Mouse (Mus musculus): Measurements from ENCODE around the gene Zfp292. TPM values are rescaled to one million over a fixed set of nuclear protein-coding genes. Genes with fewer than 3 reads are reported as not detected.
A peak's percentile ranks its signal among the peaks of the same experiment; 100 is the strongest.
"Not testable (repeated sequence)": the region's sequence is repeated elsewhere in the genome, so short reads cannot be mapped to it uniquely, and the experiment has no call there.

The Zfp292 gene
- polyA plus RNA-seq, 1 experiment from 2014 or later, result 40.1 TPM

GRCm38 (mm10) chr4:34905396-34905795, 22.6 kb upstream of the Zfp292 start:
- H3K9ac ChIP-seq (ENCODE audit: low read length), result no peak overlapping the region
- H3K4me2 ChIP-seq, result no peak overlapping the region
- H3K36me3 ChIP-seq (ENCODE audit: control insufficient read depth, insufficient read depth, low read length), result no peaks in the 10 kb centered on the region
- no peak for ATAC-seq (ENCODE audit: low FRiP score)
- no peak overlapping the region for H3K27ac ChIP-seq (ENCODE audit: low read depth, low read length)
- no peaks in the 10 kb centered on the region for H3K4me1 ChIP-seq (ENCODE audit: control insufficient read depth, insufficient read depth, low read length)
- no peaks in the 10 kb centered on the region for H3K27me3 ChIP-seq (ENCODE audit: control insufficient read depth, insufficient read depth, low read length)
- no peak for DNase-seq (ENCODE audit: low spot score, missing footprints)
- no peak overlapping the region for H3K4me3 ChIP-seq (ENCODE audit: low read depth, low read length)
- no peaks in the 10 kb centered on the region for H3K9me3 ChIP-seq (ENCODE audit: control insufficient read depth, low read length)
- 63% methylated on average over 5 of the region's 5 CpGs for WGBS

GRCm38 (mm10) chr4:34901582-34901981, 18.8 kb upstream of the Zfp292 start:
- not testable (repeated sequence) for H3K4me1 ChIP-seq (ENCODE audit: control insufficient read depth, insufficient read depth, low read length); H3K4me2 ChIP-seq; DNase-seq (ENCODE audit: low spot score, missing footprints); H3K36me3 ChIP-seq (ENCODE audit: control insufficient read depth, insufficient read depth, low read length); H3K27me3 ChIP-seq (ENCODE audit: control insufficient read depth, insufficient read depth, low read length); ATAC-seq (ENCODE audit: low FRiP score); H3K4me3 ChIP-seq (ENCODE audit: low read depth, low read length); H3K9ac ChIP-seq (ENCODE audit: low read length); H3K27ac ChIP-seq (ENCODE audit: low read depth, low read length); H3K9me3 ChIP-seq (ENCODE audit: control insufficient read depth, low read length)
- 71% methylated on average over 3 of the region's 3 CpGs for WGBS

DNA sequence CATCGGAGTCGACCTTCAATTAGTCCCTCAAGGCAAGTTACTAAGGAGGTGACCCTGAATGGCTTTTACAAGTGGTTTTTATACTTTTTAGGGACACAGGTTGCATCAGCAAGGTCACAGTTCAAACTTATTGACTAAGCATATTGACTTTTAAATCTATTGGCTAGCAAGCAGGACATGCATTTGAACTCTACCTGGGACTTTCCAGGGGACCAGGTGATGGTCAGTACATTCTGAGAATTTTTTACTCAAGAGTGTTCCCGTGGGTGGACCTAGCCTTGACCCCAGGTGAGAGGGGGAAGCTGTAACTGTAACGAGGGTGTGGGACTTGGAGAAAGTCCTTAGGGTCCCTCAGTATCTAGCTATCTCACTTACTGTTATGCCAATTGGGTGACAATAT, 18.4 kb upstream of the Zfp292 start:
- H3K4me1 ChIP-seq (ENCODE audit: control insufficient read depth, insufficient read depth, low read length), result no peaks in the 10 kb centered on the region
- 77% methylated on average over 4 of the region's 4 CpGs for WGBS
- H3K9ac ChIP-seq (ENCODE audit: low read length), result no peak overlapping the region
- H3K4me2 ChIP-seq, result no peak overlapping the region
- no peak overlapping the region for H3K4me3 ChIP-seq (ENCODE audit: low read depth, low read length)
- no peaks in the 10 kb centered on the region for H3K36me3 ChIP-seq (ENCODE audit: control insufficient read depth, insufficient read depth, low read length)
- H3K27me3 ChIP-seq (ENCODE audit: control insufficient read depth, insufficient read depth, low read length), result no peaks in the 10 kb centered on the region
- H3K9me3 ChIP-seq (ENCODE audit: control insufficient read depth, low read length), result no peaks in the 10 kb centered on the region
- ATAC-seq (ENCODE audit: low FRiP score) (no peak), DNase-seq (ENCODE audit: low spot score, missing footprints) (no peak)
- H3K27ac ChIP-seq (ENCODE audit: low read depth, low read length), result no peak overlapping the region

- H3K27ac ChIP-seq (ENCODE audit: low read depth, low read length), result no peak overlapping the region
- H3K4me2 ChIP-seq, result no peak overlapping the region
- ATAC-seq (ENCODE audit: low FRiP score) (no peak), DNase-seq (ENCODE audit: low spot score, missing footprints) (no peak)
- H3K27me3 ChIP-seq (ENCODE audit: control insufficient read depth, insufficient read depth, low read length), result no peaks in the 10 kb centered on the region
- no peaks in the 10 kb centered on the region for H3K36me3 ChIP-seq (ENCODE audit: control insufficient read depth, insufficient read depth, low read length)
- H3K4me3 ChIP-seq (ENCODE audit: low read depth, low read length), result no peak overlapping the region
- 52% methylated on average over 9 of the region's 9 CpGs for WGBS
- H3K4me1 ChIP-seq (ENCODE audit: control insufficient read depth, insufficient read depth, low read length), result no peaks in the 10 kb centered on the region
- H3K9ac ChIP-seq (ENCODE audit: low read length), result no peak overlapping the region
- no peaks in the 10 kb centered on the region for H3K9me3 ChIP-seq (ENCODE audit: control insufficient read depth, low read length)
These were observed 17.4 kb upstream of the Zfp292 start for GRCm38 (mm10) chr4:34900155-34900554.

GRCm38 (mm10) chr4:34899322-34899721, 16.6 kb upstream of the Zfp292 start:
- Histone ChIP-seq H3K27ac (ENCODE audit: low read depth, low read length) (no peak overlapping the region), H3K4me3 (ENCODE audit: low read depth, low read length) (no peak overlapping the region), H3K4me1 (ENCODE audit: control insufficient read depth, insufficient read depth, low read length) (no peaks in the 10 kb centered on the region), H3K9me3 (ENCODE audit: control insufficient read depth, low read length) (no peaks in the 10 kb centered on the region), H3K9ac (ENCODE audit: low read length) (no peak overlapping the region), H3K36me3 (ENCODE audit: control insufficient read depth, insufficient read depth, low read length) (no peaks in the 10 kb centered on the region), H3K4me2 (no peak overlapping the region), H3K27me3 (ENCODE audit: control insufficient read depth, insufficient read depth, low read length) (no peaks in the 10 kb centered on the region)
- WGBS, result 97% methylated on average over 1 of the region's 1 CpGs
- DNase-seq (ENCODE audit: low spot score, missing footprints), result peak; percentile 57
- ATAC-seq (ENCODE audit: low FRiP score), result no peak

DNA sequence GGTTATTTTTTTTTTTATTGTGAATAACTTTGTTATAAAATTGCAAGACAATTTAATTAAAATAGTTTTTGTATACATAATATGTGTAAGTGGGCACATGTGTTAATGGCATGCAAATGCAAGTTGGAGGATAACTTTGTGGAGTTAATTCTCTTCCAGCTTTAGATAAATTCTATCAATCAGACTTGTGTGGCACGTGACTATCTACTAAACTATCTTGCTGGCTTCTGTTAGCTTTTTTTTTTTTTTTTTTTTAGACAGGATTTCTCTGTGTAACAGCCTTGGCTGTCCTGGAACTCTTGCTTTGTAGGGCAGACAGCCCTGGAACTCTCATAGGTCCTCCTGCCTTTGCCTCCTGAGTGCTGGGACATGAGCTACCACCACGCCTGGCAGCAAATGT, 15.7 kb upstream of the Zfp292 start:
- WGBS, result 72% methylated on average over 2 of the region's 2 CpGs
- Histone ChIP-seq H3K4me2 (no peak overlapping the region), H3K27ac (ENCODE audit: low read depth, low read length) (no peak overlapping the region), H3K27me3 (ENCODE audit: control insufficient read depth, insufficient read depth, low read length) (no peaks in the 10 kb centered on the region), H3K4me3 (ENCODE audit: low read depth, low read length) (no peak overlapping the region), H3K9ac (ENCODE audit: low read length) (no peak overlapping the region), H3K4me1 (ENCODE audit: control insufficient read depth, insufficient read depth, low read length) (no peaks in the 10 kb centered on the region), H3K36me3 (ENCODE audit: control insufficient read depth, insufficient read depth, low read length) (no peaks in the 10 kb centered on the region), H3K9me3 (ENCODE audit: control insufficient read depth, low read length) (no peaks in the 10 kb centered on the region)
- DNase-seq (ENCODE audit: low spot score, missing footprints), result peak; percentile 23
- no peak for ATAC-seq (ENCODE audit: low FRiP score)

GRCm38 (mm10) chr4:34893479-34893878, 10.7 kb upstream of the Zfp292 start, which contains the start of gene Cga:
Gene Cga, plus strand, starts transcription at chr4:34893779.
- 83% methylated on average over 1 of the region's 1 CpGs for WGBS
- Histone ChIP-seq H3K4me2 (no peak within 1 kb of the TSS), H3K9me3 (ENCODE audit: control insufficient read depth, low read length) (no peaks in the 10 kb centered on the region), H3K36me3 (ENCODE audit: control insufficient read depth, insufficient read depth, low read length) (no peaks in the 10 kb centered on the region), H3K9ac (ENCODE audit: low read length) (no peak within 1 kb of the TSS), H3K4me3 (ENCODE audit: low read depth, low read length) (no peak within 1 kb of the TSS), H3K27me3 (ENCODE audit: control insufficient read depth, insufficient read depth, low read length) (peaks cover 4% of the 10 kb centered on the region; the same call in 1 of the 2 replicates), H3K4me1 (ENCODE audit: control insufficient read depth, insufficient read depth, low read length) (no peaks in the 10 kb centered on the region), H3K27ac (ENCODE audit: low read depth, low read length) (no peak within 1 kb of the TSS)
- DNase-seq (ENCODE audit: low spot score, missing footprints), result no peak
- no peak for ATAC-seq (ENCODE audit: low FRiP score)

GRCm38 (mm10) chr4:34889812-34890185, 7.0 kb upstream of the Zfp292 start:
- peaks cover 4% of the 10 kb centered on the region; the same call in 1 of the 2 replicates for H3K27me3 ChIP-seq (ENCODE audit: control insufficient read depth, insufficient read depth, low read length)
- H3K4me3 ChIP-seq (ENCODE audit: low read depth, low read length), result no peak overlapping the region
- H3K27ac ChIP-seq (ENCODE audit: low read depth, low read length), result no peak overlapping the region
- no peaks in the 10 kb centered on the region for H3K4me1 ChIP-seq (ENCODE audit: control insufficient read depth, insufficient read depth, low read length)
- no peak for DNase-seq (ENCODE audit: low spot score, missing footprints)
- no peak overlapping the region for H3K9ac ChIP-seq (ENCODE audit: low read length)
- H3K9me3 ChIP-seq (ENCODE audit: control insufficient read depth, low read length), result no peaks in the 10 kb centered on the region
- no peak for ATAC-seq (ENCODE audit: low FRiP score)
- WGBS, result 18% methylated on average over 2 of the region's 2 CpGs
- H3K36me3 ChIP-seq (ENCODE audit: control insufficient read depth, insufficient read depth, low read length), result no peaks in the 10 kb centered on the region
- H3K4me2 ChIP-seq, result no peak overlapping the region

GRCm38 (mm10) chr4:34889101-34889811, 6.5 kb upstream of the Zfp292 start:
- H3K4me3 ChIP-seq (ENCODE audit: low read depth, low read length), result no peak overlapping the region
- peaks cover 4% of the 10 kb centered on the region; the same call in 1 of the 2 replicates for H3K27me3 ChIP-seq (ENCODE audit: control insufficient read depth, insufficient read depth, low read length)
- DNase-seq (ENCODE audit: low spot score, missing footprints) (peak; percentile 82), ATAC-seq (ENCODE audit: low FRiP score) (no peak)
- H3K4me2 ChIP-seq, result no peak overlapping the region
- H3K9ac ChIP-seq (ENCODE audit: low read length), result no peak overlapping the region
- no peaks in the 10 kb centered on the region for H3K9me3 ChIP-seq (ENCODE audit: control insufficient read depth, low read length)
- H3K4me1 ChIP-seq (ENCODE audit: control insufficient read depth, insufficient read depth, low read length), result no peaks in the 10 kb centered on the region
- no peaks in the 10 kb centered on the region for H3K36me3 ChIP-seq (ENCODE audit: control insufficient read depth, insufficient read depth, low read length)
- 7% methylated on average over 15 of the region's 15 CpGs for WGBS
- no peak overlapping the region for H3K27ac ChIP-seq (ENCODE audit: low read depth, low read length)
